Mouse (Mus musculus) kidney, postnatal 25 days (tissue): ENCODE results near the gene Ldlr.

Source experiments
- DNase-seq, 2 experiments: peaks; one replicate each; pipeline ENCODE4 v3.0.0; 2021; ENCODE audit warnings: mixed read lengths in 2 of 2

Ldlr gene

DNA sequence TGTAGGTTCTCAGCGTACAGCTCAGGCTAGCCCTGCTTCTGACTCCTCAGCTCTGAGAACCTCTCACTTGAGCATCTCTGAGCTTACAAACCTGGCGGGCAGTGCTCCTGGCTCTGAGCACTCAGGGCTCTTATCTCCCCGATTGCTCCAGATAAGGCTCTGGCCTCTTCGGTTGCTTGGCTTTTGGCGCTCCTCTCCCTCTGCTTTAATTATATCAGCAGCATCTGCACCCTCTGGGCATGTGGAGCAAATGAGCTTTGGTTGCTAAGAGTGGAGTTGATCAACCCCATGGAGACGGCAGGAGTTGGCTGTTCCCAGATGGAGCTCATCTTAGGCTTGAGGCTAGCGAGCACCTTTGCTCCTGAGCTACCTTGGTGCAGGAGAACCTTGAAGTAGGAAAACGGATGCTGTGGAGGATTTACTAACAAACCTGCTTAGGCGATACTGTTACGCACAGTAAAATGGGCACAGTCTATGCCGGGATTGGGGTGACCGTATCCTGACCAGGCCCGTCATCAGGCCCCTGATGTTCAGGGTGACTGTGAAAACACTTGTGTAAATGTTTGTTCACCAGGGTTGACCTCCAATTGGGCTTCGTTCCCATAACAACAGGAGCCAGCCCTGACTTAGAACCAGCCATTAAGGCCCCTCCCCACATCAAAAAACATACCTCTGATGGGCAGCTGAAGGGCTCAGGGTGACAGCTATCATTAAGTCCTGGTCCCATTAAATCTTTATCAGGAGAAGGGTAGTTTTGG is 3.1 kb downstream of the Ldlr start:
- no peak for DNase-seq

DNA sequence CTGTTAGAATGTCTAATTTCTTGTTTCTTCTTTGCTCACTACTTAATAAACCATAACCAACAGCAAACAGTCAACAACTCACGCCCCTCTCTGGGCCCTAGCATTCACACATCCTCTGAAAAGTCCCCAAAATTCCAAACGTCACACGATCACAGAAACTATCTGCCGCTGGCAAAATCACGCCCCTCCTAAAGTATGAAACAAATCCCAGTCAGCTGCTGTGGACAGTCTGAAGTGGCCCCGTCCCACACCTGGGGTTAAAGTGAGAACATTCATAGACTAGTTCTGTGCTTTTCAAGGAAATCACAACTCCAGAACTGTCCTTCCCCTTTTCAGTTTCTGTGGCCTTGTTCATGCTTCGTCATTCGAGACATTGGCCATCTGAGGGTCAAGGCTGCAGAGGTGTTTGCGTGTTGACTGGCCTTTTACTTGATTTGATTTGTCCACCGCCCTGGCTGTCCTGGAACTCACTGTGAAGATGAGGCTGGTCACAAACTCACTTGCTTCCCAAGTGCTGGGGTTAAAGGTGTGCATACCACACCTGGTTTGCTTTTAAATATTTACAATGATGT is 5.1 kb downstream of the Ldlr start:
- no peak for DNase-seq

DNA sequence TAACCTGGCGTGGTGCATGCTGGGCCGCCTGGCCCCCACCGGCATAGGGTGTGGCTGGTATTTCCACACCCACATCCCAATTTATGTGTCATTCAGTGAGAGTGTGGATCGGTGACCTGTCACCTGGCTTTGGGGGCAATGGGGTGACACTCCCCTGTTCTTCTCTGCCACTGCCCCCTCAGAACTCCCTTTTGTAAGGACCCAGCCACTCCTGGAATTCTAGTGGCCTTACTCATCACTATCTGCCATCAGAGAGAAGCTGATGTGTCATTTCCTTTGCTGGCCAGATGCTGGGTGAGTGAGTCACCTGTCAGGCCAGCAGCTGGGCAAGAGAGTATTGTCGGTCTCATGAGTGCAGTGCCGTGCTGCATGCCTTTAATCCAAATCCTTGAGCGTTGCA is 6.0 kb downstream of the Ldlr start:
- DNase-seq = no peak

DNA sequence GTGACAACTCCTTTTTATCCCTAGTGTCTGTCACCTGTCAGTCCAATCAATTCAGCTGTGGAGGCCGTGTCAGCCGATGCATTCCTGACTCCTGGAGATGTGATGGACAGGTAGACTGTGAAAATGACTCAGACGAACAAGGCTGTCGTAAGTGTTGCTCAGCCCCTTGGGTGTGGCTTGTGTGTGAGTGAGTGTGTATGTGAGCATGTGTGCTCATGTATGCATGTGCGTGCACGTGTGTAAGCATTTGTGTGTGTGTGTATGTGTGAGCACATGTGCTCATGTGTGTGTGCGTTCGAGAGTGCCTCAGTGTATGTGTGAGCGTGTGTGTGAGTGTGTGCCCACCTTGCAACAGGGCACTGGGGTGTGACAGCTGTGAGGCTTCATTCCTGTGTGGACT is 9.0 kb downstream of the Ldlr start:
- DNase-seq = no peak

DNA sequence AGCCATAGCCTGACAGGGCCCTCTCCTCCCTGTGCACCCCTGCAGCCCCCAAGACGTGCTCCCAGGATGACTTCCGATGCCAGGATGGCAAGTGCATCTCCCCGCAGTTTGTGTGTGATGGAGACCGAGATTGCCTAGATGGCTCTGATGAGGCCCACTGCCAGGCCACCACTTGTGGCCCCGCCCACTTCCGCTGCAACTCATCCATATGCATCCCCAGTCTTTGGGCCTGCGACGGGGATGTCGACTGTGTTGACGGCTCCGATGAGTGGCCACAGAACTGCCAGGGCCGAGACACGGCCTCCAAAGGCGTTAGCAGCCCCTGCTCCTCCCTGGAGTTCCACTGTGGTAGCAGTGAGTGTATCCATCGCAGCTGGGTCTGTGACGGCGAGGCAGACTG is 10.2 kb downstream of the Ldlr start:
- DNase-seq = no peak

DNA sequence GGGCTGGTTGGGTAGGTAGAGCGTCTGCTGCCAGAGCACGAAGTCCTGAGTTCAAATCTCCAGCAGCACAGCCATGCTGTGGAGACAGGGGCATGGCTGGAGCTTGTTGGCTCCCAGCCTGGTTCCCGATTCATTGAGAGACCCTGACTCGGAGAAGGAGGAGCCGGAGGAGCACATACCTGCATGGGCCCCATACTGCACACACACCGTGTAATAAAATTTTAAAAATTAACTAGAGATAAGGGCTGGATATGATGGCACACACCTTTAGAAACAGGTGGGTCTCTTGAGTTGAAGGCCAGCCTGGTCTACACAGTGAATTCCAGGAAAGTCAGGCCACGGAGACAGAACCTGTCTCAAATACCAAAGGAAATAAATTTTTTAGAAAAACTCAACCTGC is 10.7 kb downstream of the Ldlr start:
- DNase-seq = no peak

DNA sequence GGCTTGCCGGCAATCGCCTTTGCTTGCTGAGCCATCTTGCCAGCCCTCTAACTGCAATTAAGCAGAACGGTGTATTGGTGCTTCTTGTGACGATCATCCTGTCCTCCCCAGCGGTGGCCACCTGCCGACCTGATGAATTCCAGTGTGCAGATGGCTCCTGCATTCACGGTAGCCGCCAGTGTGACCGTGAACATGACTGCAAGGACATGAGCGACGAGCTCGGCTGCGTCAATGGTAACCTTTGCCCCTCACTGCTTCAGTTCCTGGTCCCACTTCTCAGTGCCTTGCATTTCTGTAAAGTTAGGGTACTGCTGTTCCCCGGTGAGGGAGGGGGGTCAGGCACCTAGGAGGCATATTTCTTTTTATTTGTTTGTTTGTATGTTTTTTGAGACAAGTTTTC is 11.8 kb downstream of the Ldlr start:
- no peak for DNase-seq

DNA sequence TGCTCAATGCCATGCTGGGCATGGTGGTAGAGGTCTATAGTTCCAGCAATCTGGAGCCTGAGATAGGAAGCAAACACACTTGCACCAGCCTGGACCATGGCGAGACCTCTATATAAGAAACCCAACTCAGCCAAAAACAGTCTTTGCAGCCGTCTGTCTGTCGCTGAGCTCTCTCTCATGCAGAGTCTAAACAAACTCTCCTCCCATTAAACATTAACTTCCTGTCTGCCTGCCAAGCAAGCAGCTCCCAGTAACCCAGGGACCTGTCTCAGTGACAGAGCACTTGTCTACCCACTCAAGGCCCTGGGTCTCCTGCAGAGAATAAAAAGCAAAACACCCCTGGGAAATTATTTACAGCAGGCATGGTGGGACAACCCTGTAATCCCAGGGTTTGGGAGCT is 13.3 kb downstream of the Ldlr start:
- peak; percentile 60 to 78 for DNase-seq

DNA sequence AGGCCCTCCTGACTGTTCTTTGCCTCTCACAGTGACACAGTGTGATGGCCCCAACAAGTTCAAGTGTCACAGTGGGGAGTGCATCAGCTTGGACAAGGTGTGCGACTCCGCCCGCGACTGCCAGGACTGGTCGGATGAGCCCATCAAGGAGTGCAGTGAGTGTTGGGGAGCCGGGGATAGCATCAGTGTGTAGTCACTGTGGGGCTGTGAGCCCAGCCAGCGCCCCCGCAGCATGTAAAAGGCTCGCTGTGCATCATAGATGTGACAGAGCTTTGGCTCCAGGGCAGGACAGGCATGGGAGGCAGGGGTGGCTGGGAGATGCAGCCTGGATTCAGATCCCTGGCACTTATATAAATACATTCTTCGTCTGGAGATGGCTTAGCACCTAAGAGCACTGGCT is 13.9 kb downstream of the Ldlr start:
- DNase-seq = no peak

DNA sequence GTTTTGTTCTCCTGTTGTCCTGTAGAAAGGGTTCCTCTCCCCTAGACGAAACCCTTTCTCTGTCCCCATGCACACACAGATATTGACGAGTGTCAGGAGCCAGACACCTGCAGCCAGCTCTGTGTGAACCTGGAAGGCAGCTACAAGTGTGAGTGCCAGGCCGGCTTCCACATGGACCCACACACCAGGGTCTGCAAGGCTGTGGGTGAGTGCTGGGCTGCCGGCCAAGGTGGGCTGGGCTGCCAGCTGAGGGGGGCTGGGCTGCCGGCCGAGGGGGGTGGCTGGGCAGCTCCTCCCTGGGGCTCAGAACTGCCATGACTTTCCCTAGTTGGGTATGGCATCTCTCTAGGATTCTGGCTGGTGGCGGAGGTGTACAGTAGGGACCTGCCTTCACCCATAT is 15.5 kb downstream of the Ldlr start:
- no peak for DNase-seq

DNA sequence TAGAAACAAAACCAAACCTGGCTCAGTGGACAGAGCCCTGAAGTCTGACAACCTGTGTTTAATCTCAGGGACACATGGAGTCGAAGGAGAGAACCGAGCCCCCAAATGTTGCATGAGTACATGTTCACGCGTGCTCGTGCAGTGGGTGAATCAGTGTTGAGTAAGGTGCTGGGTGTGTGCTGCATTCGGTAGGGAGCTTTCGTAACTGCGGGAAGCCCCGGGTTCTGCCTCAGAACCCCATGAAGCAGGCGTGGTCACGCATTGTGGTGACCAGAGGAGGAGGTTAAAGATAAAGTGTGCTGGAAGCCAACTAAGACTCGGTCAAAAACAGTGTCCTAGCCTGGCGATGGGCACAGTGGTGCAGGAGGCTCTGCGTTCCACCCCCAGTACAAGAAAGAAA is 17.1 kb downstream of the Ldlr start:
- no peak for DNase-seq

DNA sequence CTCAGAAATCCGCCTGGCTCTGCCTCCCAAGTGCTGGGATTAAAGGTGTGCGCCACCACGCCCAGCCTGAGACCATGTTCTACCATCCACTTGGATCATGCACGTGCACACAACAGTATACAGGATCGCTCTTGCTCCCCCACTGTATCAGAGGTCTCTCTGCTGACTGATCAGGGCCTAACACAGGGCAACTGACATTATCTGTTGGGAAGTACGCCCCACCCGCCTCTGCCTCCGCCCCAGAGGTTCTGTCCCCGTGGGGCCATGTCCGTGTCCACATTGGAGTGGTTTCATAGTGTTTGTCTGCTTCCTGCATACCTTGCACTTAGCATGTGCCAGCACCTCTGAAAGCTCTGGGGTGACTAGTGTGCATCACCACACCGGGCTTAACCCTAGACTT is 18.2 kb downstream of the Ldlr start:
- no peak for DNase-seq

DNA sequence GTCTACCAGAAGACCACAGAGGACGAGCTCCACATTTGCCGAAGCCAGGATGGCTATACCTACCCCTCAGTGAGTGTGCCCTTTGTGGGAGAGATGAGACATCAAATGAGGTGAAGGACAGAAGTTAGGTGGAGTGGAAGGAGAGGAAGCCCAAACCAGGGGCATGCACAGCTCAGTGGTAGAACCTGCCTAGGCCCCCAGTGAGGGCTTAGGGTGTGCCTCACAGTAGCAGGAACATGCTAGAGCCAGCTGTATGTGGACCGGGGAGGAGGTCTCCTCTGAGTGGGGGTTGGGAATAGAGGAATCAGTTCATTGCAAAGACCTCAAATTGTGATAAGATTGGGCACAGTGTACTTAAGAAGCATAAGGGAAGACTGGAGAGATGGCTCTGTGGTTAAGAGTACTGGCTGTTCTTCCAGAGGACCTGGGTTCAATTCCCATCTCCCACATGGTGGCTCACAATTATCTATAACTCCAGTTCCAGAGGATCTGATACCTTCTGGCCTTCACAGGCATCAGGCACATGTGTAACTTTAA is 24.0 kb downstream of the Ldlr start:
- DNase-seq = no peak

DNA sequence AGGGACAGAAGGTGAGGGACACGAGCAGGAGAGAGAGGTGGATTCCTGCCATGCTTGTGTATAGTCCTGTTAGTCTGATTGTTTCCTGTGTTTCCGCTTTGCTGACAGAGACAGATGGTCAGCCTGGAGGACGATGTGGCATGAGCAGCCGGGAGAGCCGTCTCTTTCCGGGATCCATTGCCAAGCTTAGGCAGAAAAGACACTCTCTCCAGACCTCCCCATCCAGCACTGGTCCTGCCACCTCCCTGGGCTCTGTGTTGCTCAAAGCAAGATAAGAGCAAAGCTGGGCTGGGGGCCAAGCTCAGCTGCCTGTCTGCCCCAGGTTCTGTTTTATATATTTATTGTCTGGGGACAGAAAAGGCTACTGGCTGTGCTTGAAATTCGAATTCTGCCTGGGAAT is 24.8 kb downstream of the Ldlr start:
- DNase-seq = peak; percentile 78 to 87

DNA sequence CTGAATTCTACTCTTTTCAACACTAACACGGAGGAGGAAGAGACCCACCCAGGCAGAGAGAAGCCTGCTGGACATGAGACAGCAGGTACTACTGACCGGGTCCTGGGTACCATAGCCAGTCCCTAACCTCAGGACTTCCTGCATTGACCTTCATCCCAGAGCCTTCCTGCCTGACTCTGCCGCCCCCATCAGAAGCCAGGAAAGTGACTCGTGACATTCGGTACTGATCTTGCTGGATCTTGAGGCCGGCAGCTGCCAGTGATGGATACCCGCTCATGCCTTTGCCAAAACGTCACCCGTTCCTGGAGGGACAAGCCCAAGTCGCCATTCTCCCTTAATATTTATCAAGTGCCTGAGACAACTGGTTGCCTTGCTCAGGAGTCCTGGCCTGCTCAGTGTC is 25.2 kb downstream of the Ldlr start:
- DNase-seq = peak in 1 of 2 experiments; percentile 56

DNA sequence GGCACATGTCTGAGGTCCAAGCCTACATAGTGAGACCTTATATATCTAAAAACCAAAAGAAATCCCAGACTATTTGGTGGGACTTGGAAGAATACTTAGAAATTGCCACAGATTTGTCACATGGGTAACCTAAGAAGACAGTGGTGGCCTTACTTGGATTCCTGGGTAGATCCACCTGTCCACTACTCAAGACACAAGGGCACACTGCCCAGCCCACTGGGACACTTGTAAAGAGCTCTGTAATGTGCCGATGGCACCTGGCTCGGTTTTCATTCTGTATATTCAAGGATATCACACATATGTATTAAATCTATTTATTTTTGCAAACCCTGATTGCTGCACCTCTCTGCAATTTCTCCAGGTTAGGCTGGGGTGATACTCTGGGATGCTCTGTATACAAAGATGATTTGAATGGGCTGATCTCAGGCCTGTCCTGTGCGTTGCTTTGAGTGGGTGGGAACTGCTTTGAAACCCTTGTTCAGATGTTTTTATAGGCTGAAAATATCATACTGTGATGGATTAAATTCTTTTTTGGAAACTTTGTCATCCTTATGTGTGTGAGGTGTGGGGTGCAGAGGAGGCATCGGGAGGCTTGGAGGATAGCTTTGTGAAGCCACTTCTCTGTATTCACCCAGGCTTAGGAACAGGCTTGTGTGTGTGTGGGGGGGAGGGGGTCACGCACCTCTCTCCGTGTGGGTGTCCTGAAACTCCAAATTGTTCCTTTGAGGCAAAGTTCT is 26.3 kb downstream of the Ldlr start:
- DNase-seq = no peak

DNA sequence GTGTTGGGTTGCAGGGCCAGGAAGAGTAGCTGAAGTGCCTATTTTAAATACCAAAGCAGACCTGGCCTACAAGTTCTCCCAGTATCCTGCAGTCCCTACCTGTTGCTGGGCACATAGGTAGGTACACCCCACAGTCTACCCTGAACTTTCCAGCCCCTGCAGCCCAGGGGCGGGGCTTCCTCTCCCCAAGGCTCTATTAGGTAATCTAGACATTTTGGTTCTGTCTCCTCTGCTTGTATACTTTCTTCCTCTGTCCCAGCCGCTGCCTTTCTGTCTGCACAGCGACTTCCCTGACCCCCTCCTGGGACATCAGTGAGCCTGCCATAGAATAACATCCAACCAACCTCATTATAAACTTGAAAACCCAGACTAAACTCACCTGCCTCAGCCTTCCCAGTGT is 27.1 kb downstream of the Ldlr start:
- DNase-seq = no peak

DNA sequence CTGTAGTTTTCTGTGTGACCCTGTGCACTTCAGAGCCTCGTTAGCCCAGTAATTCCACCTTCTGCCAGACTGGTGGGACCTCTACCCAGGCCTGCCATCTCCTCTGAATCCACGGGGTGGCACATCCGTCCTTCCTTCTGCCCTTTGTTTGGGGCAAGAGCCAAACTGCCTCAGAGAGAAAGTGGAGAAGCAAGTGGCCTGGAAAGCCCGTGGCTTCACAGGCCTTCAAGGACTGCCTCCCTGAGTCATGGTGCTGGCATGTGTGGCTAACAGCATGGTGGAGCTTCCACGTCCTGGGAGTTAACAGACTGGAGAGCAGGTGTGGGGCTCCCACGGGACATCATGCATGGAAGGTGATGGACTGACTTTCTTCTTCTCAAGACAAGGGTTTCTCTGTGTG is 28.1 kb downstream of the Ldlr start:
- DNase-seq = peak; percentile 36 to 55

DNA sequence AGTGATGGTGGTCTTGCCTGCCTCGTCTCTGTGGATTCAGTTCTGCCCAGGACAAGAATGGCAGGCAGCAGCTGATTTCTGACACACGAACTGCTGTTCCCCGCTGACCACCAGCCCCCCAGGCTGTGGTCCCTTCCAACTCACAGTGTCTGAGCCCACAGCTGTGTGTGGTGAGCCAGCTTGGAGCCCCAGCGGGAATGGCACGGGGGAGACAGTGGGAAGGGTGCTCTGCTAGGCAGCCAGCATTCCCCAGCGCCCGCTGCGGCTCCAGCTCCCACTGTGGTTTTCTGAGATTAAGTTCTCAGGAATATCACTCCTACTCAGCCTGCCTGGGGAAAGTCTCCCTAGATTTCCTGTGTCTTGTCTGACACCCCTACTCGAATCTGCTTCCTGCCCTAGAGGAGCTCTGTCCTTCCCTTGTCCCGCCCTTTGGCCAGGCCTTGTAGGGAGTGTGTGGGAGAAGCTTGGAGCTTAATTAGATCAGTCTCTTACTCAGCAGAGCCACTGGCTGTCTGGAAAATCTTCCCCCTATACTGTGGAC is 29.0 kb downstream of the Ldlr start:
- DNase-seq = peak; percentile 66 to 87

DNA sequence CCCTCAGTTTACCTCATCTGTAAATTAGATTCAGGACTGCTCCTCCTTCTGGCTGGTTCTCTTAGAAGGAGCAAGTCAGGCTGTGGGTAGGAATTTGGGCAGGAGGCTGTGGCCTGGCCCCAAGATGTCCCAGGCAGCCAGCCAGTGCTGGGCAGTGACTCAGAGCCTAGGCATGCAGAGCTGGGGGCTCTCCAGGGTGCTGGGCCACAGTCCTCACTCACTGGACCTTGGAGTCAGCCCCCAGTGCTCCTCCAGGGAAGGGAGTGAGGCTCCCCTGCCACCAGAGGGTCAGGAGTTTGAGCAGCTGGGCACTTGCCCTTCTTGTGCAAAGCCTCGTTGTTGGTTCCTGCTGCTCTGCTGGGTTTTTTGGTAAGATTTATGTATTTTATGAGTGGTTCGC is 30.7 kb downstream of the Ldlr start:
- DNase-seq = peak; percentile 70 to 89

DNA sequence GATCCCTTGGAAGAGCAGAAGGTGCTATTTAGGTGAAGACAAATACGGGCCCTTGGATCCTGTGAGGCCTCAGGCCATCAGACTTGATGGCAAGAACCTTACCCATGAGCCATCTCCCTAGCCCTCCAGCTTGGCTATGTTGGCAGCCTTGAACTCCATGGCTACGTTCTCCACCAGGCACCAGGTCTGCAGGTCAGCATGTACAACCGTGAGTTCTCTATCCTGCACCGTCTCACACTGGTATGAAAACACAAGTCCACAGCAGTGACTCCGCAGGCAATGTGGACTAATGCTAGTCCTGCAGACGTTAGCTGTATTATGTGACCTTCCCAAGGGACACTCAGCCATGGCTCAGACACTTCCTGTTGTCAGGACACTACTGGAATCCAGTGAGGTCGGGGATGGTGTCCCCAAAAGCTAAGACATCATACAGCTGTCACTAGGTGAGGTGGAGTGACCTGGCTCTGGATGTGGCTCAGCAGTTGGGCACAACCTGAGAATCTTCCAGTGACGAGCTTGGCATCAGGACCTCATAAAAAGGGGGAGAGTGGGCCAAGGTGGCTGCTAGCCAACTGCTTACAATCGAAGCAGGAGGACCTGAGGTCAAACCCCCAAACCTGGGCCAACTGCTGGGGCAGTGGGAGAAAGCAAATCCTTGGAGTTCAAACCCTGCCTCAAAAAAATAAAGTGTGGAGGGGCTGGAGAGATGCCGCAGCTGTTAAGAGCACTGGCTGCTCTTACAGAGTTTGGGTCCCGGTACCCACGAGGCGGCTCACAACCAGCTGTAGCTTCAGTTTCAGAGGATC is 31.4 kb downstream of the Ldlr start:
- peak; percentile 33 to 64 for DNase-seq

DNA sequence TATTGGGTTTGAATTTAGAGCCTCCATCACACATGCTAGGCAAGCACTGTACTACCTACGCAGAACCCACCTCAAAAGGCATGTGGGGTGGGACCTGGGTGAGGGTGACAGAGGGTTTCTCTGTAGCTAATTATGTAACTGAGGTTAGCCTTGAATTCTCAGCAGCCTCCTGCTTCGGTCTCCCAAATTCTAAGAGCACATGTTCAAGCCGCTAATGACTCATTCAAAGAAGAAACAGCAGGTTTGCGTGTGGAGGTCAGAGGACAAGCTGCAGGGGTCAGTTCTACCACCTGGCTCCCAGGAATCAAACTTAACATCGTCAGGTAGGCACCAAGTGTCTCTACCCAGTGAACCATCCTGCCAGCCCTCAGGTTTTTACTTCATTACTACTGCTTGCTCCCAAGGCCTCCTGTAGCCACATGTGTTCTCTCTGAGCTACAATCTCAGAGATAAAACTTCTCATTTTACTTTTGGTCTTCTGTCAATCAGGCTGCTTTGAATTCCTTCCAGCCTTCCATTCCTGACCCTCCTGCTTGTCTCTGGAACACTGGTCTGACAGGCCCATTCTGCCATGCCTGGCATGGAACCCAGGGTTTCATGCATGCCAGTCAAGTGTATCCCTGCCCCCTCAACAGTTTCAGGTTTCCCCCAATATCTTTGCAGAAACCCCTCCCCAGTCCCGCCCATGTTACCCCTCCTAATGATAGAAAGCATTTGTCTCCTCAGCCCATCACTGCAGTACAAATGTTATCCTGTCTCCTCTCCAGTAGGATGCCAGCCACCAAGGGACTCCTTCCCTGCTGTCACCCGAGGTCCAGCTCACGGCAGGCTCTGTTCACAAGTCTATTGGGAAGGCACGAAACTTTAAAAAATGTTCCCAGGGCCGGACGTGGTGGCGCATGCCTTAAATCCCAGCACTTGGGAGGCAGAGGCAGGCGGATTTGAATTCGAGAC is 35.6 kb downstream of the Ldlr start:
- no peak for DNase-seq
